Mouse (Mus musculus): ENCODE results near the gene Zfr2.

DNA sequence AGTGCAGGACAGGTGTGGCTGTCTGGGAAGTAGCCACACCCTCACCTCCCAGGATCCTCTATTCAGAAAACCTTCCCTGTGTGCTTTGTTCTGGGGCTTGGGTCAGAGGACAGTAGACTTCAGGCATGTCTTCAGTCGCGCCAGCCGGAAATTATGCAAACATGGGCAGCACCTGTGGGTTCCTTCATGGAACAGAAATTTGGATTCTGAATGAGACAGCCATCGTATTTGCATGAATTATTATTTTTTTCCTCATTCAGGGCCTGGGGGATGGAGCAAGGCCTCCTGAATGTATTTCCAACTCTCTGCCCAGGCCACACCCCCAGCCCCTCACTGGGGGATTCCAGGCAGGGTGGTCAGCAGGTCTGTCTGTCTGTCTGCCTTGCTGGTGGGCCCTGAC is 28.1 kb downstream of the Zfr2 start:
- TF ChIP-seq CTCF (IDR thresholded peaks at IDR 0.05) (no peak), EP300 (IDR thresholded peaks at IDR 0.05) (no peak)

Data from lung, postnatal 0 days (tissue).